Mouse (Mus musculus): ENCODE measurements at regions not wholly inside any gene's neighbourhood (a gene's known extent, or its start where the extent isn't known, plus 50 kb on each side); places are given as distances from the start of the nearest gene placed in this dataset.

DNA sequence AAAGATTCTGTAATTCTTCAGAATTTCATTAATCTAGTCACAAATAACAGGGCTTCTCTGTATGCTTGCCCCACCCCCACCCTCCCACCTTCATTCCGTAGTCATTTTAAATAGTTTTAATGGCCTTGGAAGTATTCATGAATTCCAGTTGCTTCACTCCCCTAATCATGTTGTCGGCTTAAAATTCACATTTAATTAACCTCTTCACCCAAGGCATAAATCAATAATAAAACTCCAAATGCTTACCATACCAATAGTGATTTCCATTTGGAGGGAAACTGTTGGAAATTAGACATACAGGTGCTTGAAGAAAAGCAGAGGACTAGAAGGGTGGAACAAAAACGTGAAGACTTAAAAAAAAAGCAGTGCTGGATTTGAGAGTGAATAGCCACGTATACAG lies 724.0 kb downstream of the Poteg start:
- H3K4me1 ChIP-seq (ENCODE audit: insufficient read depth), result no peaks in the 10 kb centered on the region
- DNase-seq, result no peak
- WGBS, result 22% methylated on average over 4 of the region's 4 CpGs
- no peak for TF ChIP-seq CTCF (IDR thresholded peaks at IDR 0.05; ENCODE audit: low read depth)
- H3K27me3 ChIP-seq (ENCODE audit: insufficient read depth, low read length), result no peaks in the 10 kb centered on the region
- H3K4me3 ChIP-seq (ENCODE audit: low read depth, low read length), result no peak overlapping the region
- no peak for ATAC-seq
- no peak overlapping the region for H3K9ac ChIP-seq
- H3K4me2 ChIP-seq (ENCODE audit: low read depth), result no peak overlapping the region
- no peaks in the 10 kb centered on the region for H3K9me3 ChIP-seq (ENCODE audit: low read length)
- no peak overlapping the region for H3K27ac ChIP-seq (ENCODE audit: low read depth, low read length)
- H3K36me3 ChIP-seq (ENCODE audit: insufficient read depth), result no peaks in the 10 kb centered on the region

- H3K27me3 ChIP-seq (ENCODE audit: insufficient read depth, low read length), result no peaks in the 10 kb centered on the region
- no peak overlapping the region for H3K4me2 ChIP-seq (ENCODE audit: low read depth)
- ATAC-seq, result no peak
- no peaks in the 10 kb centered on the region for H3K36me3 ChIP-seq (ENCODE audit: insufficient read depth)
- H3K4me1 ChIP-seq (ENCODE audit: insufficient read depth), result no peaks in the 10 kb centered on the region
- no peak for DNase-seq
- H3K9ac ChIP-seq, result no peak overlapping the region
- no peak overlapping the region for H3K4me3 ChIP-seq (ENCODE audit: low read depth, low read length)
- 51% methylated on average over 1 of the region's 1 CpGs for WGBS
- H3K27ac ChIP-seq (ENCODE audit: low read depth, low read length), result no peak overlapping the region
- no peaks in the 10 kb centered on the region for H3K9me3 ChIP-seq (ENCODE audit: low read length)
- no peak for TF ChIP-seq CTCF (IDR thresholded peaks at IDR 0.05; ENCODE audit: low read depth)
Observed at GRCm38 (mm10) chr8:28195943-28196342, 748.5 kb downstream of the Poteg start.

DNA sequence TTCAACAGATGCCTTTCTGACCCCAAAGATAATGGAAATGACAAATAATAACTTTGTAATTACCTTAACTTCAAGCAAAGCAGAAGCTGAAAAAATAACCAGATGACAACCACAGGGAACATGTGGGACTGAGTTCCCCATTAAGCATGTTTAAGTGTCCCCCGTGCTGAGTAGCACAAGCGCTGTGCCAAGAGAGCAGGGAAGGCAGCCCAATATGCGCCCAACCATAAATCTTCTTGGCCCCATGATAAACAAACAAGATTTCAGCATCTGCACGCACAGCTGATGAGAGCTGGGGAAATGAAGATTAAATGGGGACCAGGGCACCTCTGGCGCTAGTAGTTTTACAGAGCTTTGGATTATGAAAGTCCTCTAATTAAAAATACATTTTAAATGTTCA lies 788.1 kb downstream of the Poteg start:
- H3K4me2 ChIP-seq (ENCODE audit: low read depth), result no peak overlapping the region
- DNase-seq (no peak), ATAC-seq (no peak)
- H3K27me3 ChIP-seq (ENCODE audit: insufficient read depth, low read length), result no peaks in the 10 kb centered on the region
- no peak overlapping the region for H3K27ac ChIP-seq (ENCODE audit: low read depth, low read length)
- no peaks in the 10 kb centered on the region for H3K4me1 ChIP-seq (ENCODE audit: insufficient read depth)
- 77% methylated on average over 5 of the region's 5 CpGs for WGBS
- H3K9me3 ChIP-seq (ENCODE audit: low read length), result no peaks in the 10 kb centered on the region
- no peak overlapping the region for H3K9ac ChIP-seq
- H3K36me3 ChIP-seq (ENCODE audit: insufficient read depth), result no peaks in the 10 kb centered on the region
- no peak for TF ChIP-seq CTCF (IDR thresholded peaks at IDR 0.05; ENCODE audit: low read depth)
- no peak overlapping the region for H3K4me3 ChIP-seq (ENCODE audit: low read depth, low read length)

DNA sequence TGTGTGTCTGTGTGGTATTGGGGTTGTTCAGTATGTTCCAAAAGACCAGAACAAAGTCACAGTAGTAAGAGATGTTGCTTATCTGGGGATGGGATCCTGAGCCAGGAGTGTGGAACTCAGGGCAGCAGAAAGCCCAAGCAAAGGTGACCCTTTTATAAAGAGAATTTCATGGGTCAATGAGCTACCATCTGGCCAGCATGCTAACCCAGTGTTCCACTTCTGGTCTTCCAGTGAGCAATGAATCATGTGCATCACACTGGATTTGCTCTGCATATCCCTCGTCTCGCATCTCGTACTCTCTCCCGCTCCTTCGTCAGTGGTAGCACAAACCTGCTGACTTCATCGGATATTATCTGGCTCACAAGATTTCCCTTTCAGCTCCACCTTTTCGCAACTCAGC lies 791.9 kb downstream of the Poteg start:
- DNase-seq, result no peak
- WGBS, result 83% methylated on average over 7 of the region's 7 CpGs
- Histone ChIP-seq H3K4me2 (ENCODE audit: low read depth) (no peak overlapping the region), H3K9ac (no peak overlapping the region), H3K4me3 (ENCODE audit: low read depth, low read length) (no peak overlapping the region), H3K4me1 (ENCODE audit: insufficient read depth) (no peaks in the 10 kb centered on the region), H3K27me3 (ENCODE audit: insufficient read depth, low read length) (no peaks in the 10 kb centered on the region), H3K27ac (ENCODE audit: low read depth, low read length) (no peak overlapping the region), H3K9me3 (ENCODE audit: low read length) (no peaks in the 10 kb centered on the region), H3K36me3 (ENCODE audit: insufficient read depth) (no peaks in the 10 kb centered on the region)
- no peak for ATAC-seq
- TF ChIP-seq CTCF (IDR thresholded peaks at IDR 0.05; ENCODE audit: low read depth), result no peak

- no peak for TF ChIP-seq CTCF (IDR thresholded peaks at IDR 0.05; ENCODE audit: low read depth)
- ATAC-seq, result peak; percentile 87
- no peaks in the 10 kb centered on the region for H3K9me3 ChIP-seq (ENCODE audit: low read length)
Observed at GRCm38 (mm10) chr8:28252399-28253240, 805.1 kb downstream of the Poteg start.

GRCm38 (mm10) chr8:28267277-28267676 lies 819.8 kb downstream of the Poteg start:
- Histone ChIP-seq H3K4me3 (ENCODE audit: low read depth, low read length) (no peak overlapping the region), H3K27me3 (ENCODE audit: insufficient read depth, low read length) (no peaks in the 10 kb centered on the region), H3K9ac (no peak overlapping the region), H3K36me3 (ENCODE audit: insufficient read depth) (no peaks in the 10 kb centered on the region), H3K9me3 (ENCODE audit: low read length) (no peaks in the 10 kb centered on the region), H3K4me1 (ENCODE audit: insufficient read depth) (no peaks in the 10 kb centered on the region), H3K4me2 (ENCODE audit: low read depth) (no peak overlapping the region), H3K27ac (ENCODE audit: low read depth, low read length) (no peak overlapping the region)
- no peak for TF ChIP-seq CTCF (IDR thresholded peaks at IDR 0.05; ENCODE audit: low read depth)
- no peak for ATAC-seq
- 62% methylated on average over 5 of the region's 5 CpGs for WGBS
- DNase-seq, result no peak

More at GRCm38 (mm10) chr8:28252399-28253240, 805.1 kb downstream of the Poteg start:
- H3K4me2 ChIP-seq (ENCODE audit: low read depth), result no peak overlapping the region
- H3K9ac ChIP-seq, result no peak overlapping the region
- no peaks in the 10 kb centered on the region for H3K36me3 ChIP-seq (ENCODE audit: insufficient read depth)
- no peaks in the 10 kb centered on the region for H3K4me1 ChIP-seq (ENCODE audit: insufficient read depth)
- H3K4me3 ChIP-seq (ENCODE audit: low read depth, low read length), result no peak overlapping the region
- no peaks in the 10 kb centered on the region for H3K27me3 ChIP-seq (ENCODE audit: insufficient read depth, low read length)
- DNase-seq, result peak; percentile 56
- H3K27ac ChIP-seq (ENCODE audit: low read depth, low read length), result no peak overlapping the region
- 12% methylated on average over 9 of the region's 9 CpGs for WGBS

GRCm38 (mm10) chr8:28284257-28284656 lies 836.8 kb downstream of the Poteg start:
- Histone ChIP-seq H3K27ac (ENCODE audit: low read depth, low read length) (no peak overlapping the region), H3K27me3 (ENCODE audit: insufficient read depth, low read length) (no peaks in the 10 kb centered on the region), H3K36me3 (ENCODE audit: insufficient read depth) (no peaks in the 10 kb centered on the region), H3K9ac (no peak overlapping the region), H3K4me2 (ENCODE audit: low read depth) (no peak overlapping the region), H3K4me1 (ENCODE audit: insufficient read depth) (no peaks in the 10 kb centered on the region), H3K9me3 (ENCODE audit: low read length) (no peaks in the 10 kb centered on the region), H3K4me3 (ENCODE audit: low read depth, low read length) (no peak overlapping the region)
- no peak for TF ChIP-seq CTCF (IDR thresholded peaks at IDR 0.05; ENCODE audit: low read depth)
- no peak for DNase-seq
- no peak for ATAC-seq
- WGBS, result 85% methylated on average over 2 of the region's 2 CpGs

Measured in forebrain, postnatal 0 days (tissue).